26 mouse cellular contexts compared by ENCODE assay signal in the genomic region with DNA sequence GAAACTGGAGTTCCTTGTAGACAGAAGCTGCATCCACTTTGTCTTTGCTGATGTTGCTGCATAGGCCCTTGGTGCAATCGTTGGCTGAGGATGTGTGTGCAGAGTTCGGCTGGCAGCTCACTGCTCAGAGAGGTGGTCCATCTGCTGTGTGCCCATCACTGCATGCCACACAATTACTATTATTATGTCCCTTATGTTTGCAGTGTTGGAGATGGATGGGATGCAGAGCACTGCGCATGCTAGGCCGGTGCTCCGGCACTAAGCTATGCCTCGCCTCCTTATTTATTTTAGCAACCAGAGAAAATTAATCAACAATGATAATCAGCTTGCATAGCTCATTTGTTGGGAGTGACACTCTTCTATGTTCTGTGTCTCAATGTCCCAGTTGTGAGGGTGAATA.
DNase-seq lines count a peak whose midpoint lies in the region; ATAC-seq and TF ChIP-seq lines count a peak whose summit lies in the region.
"Had no signal": no experiment of that assay in that cellular context is flagged by ENCODE, and none has a peak within 500 bp of the region (broad histone marks: within the 10 kb centered on the region; RNA-seq: fewer than 3 reads in every experiment).

No protein-coding gene starts in this region.

- no peaks in the 10 kb centered on the region for H3K27me3 ChIP-seq in forebrain, postnatal 0 days (ENCODE audit: insufficient read depth, low read length)
- no peaks in the 10 kb centered on the region for H3K27me3 ChIP-seq in forebrain, embryonic 14.5 days (replicated peaks; ENCODE audit: control insufficient read depth, insufficient read depth, low read length)
- no peaks in the 10 kb centered on the region for H3K27me3 ChIP-seq in megakaryocyte, embryonic 14.5 days (replicated peaks)
- no peaks in the 10 kb centered on the region for H3K27me3 ChIP-seq in midbrain, embryonic 15.5 days (replicated peaks)
- H3K27me3 ChIP-seq: embryonic facial prominence, embryonic 13.5 days; heart, embryonic 15.5 days; limb, embryonic 13.5 days; liver, embryonic 12.5 days had no signal

- 81% methylated on average over 6 of the region's 6 CpGs for WGBS in forebrain, postnatal 0 days
- 92% methylated on average over 6 of the region's 6 CpGs for WGBS in forebrain, embryonic 14.5 days
- 85% methylated on average over 6 of the region's 6 CpGs for WGBS in midbrain, embryonic 15.5 days

- H3K36me3 ChIP-seq in forebrain, postnatal 0 days (ENCODE audit: insufficient read depth): no peaks in the 10 kb centered on the region
- H3K36me3 ChIP-seq in forebrain, embryonic 14.5 days (ENCODE audit: control insufficient read depth, insufficient read depth, low read length): no peaks in the 10 kb centered on the region
- no peaks in the 10 kb centered on the region for H3K36me3 ChIP-seq in megakaryocyte, embryonic 14.5 days (replicated peaks; ENCODE audit: low read length)
- H3K36me3 ChIP-seq in midbrain, embryonic 15.5 days (replicated peaks): no peaks in the 10 kb centered on the region
- H3K36me3 ChIP-seq: embryonic facial prominence, embryonic 13.5 days; heart, embryonic 15.5 days; limb, embryonic 13.5 days; liver, embryonic 12.5 days had no signal

- no peak overlapping the region for H3K4me2 ChIP-seq in forebrain, postnatal 0 days (ENCODE audit: low read depth)
- H3K4me2 ChIP-seq in forebrain, embryonic 14.5 days (ENCODE audit: low read length): no peak overlapping the region
- no peak overlapping the region for H3K4me2 ChIP-seq in midbrain, embryonic 15.5 days
- H3K4me2 ChIP-seq: embryonic facial prominence, embryonic 13.5 days; heart, embryonic 15.5 days; limb, embryonic 13.5 days; liver, embryonic 12.5 days had no signal

- no peak overlapping the region for H3K9ac ChIP-seq in forebrain, postnatal 0 days
- H3K9ac ChIP-seq in forebrain, embryonic 14.5 days (ENCODE audit: low read length): no peak overlapping the region
- no peak overlapping the region for H3K9ac ChIP-seq in midbrain, embryonic 15.5 days
- H3K9ac ChIP-seq: embryonic facial prominence, embryonic 13.5 days; heart, embryonic 15.5 days; limb, embryonic 13.5 days; liver, embryonic 12.5 days had no signal

- TF ChIP-seq CTCF in forebrain, postnatal 0 days (IDR thresholded peaks at IDR 0.05; ENCODE audit: low read depth): no peak

- H3K27ac ChIP-seq in forebrain, postnatal 0 days (ENCODE audit: low read depth, low read length): peak overlapping the region; percentile 54; the same call in 1 of the 2 replicates
- no peak overlapping the region for H3K27ac ChIP-seq in forebrain, embryonic 14.5 days (ENCODE audit: low read depth, low read length)
- H3K27ac ChIP-seq in midbrain, embryonic 15.5 days: peak overlapping the region; percentile 55
- H3K27ac ChIP-seq: embryonic facial prominence, embryonic 13.5 days; heart, embryonic 15.5 days; limb, embryonic 13.5 days; liver, embryonic 12.5 days had no signal

- H3K9me3 ChIP-seq in forebrain, postnatal 0 days (ENCODE audit: low read length): no peaks in the 10 kb centered on the region
- no peaks in the 10 kb centered on the region for H3K9me3 ChIP-seq in forebrain, embryonic 14.5 days (replicated peaks; ENCODE audit: control insufficient read depth, low read length)
- no peaks in the 10 kb centered on the region for H3K9me3 ChIP-seq in megakaryocyte, embryonic 14.5 days
- no peaks in the 10 kb centered on the region for H3K9me3 ChIP-seq in midbrain, embryonic 15.5 days
- H3K9me3 ChIP-seq: embryonic facial prominence, embryonic 13.5 days; heart, embryonic 15.5 days; limb, embryonic 13.5 days; liver, embryonic 12.5 days had no signal

- H3K4me3 ChIP-seq in forebrain, postnatal 0 days (ENCODE audit: low read depth, low read length): no peak overlapping the region
- H3K4me3 ChIP-seq in forebrain, embryonic 14.5 days (ENCODE audit: low read depth, low read length): no peak overlapping the region
- peak overlapping the region; percentile 30 for H3K4me3 ChIP-seq in megakaryocyte, embryonic 14.5 days (replicated peaks)
- no peak overlapping the region for H3K4me3 ChIP-seq in midbrain, embryonic 15.5 days
- H3K4me3 ChIP-seq: embryonic facial prominence, embryonic 13.5 days; erythroblast, embryonic 14.5 days; heart, embryonic 15.5 days; limb, embryonic 13.5 days; liver, embryonic 12.5 days had no signal

- H3K4me1 ChIP-seq in forebrain, postnatal 0 days (ENCODE audit: insufficient read depth): no peaks in the 10 kb centered on the region; the same call in 1 of the 2 replicates
- H3K4me1 ChIP-seq in forebrain, embryonic 14.5 days (ENCODE audit: control insufficient read depth, insufficient read depth, low read length): no peaks in the 10 kb centered on the region
- no peaks in the 10 kb centered on the region for H3K4me1 ChIP-seq in megakaryocyte, embryonic 14.5 days
- H3K4me1 ChIP-seq in midbrain, embryonic 15.5 days: peaks cover 15% of the 10 kb centered on the region; the same call in 1 of the 2 replicates
- H3K4me1 ChIP-seq: embryonic facial prominence, embryonic 13.5 days; heart, embryonic 15.5 days; limb, embryonic 13.5 days; liver, embryonic 12.5 days had no signal

- no peak for DNase-seq in forebrain, postnatal 0 days
- no peak for DNase-seq in forebrain, embryonic 14.5 days (ENCODE audit: low spot score)
- DNase-seq in cerebellum, adult 9-10 months: no peak
- DNase-seq: adrenal gland, postnatal 14 days; cerebellum, adult 2 months; cerebellum, postnatal 36 days; embryo, embryonic 11 days; gastrocnemius, postnatal 36 days; heart, postnatal 36 days; kidney, adult 2 months; kidney, postnatal 14 days; layer of hippocampus, postnatal 36 days; lung, adult 18-20 months; lung, postnatal 10 days; thymus, adult 2 months; thymus, postnatal 4 days had no signal

- ATAC-seq in forebrain, postnatal 0 days: 0 out of 2 replicates have a peak, but pooled peaks have one; percentile 21
- ATAC-seq in forebrain, embryonic 14.5 days: no peak; the same call in 1 of the 2 replicates
- no peak for ATAC-seq in megakaryocyte, adult 5-6 weeks (ENCODE audit: poor library complexity, severe bottlenecking)
- peak; percentile 28; the same call in 1 of the 2 replicates for ATAC-seq in midbrain, embryonic 15.5 days (replicated peaks)
- no peak for ATAC-seq in granulocyte monocyte progenitor cell, adult 5-6 weeks (replicated peaks; ENCODE audit: poor library complexity, severe bottlenecking)
- ATAC-seq: CD4-positive, CD25-positive, alpha-beta regulatory T cell, adult 4 months; liver, embryonic 12.5 days had no signal

Comparison
In these comparisons a context has a peak if more than half of its experiments do, and no peak if none do; other contexts are left out.
1. ATAC-seq: peak in forebrain, postnatal 0 days (single experiment) and midbrain, embryonic 15.5 days (single experiment); none in forebrain, embryonic 14.5 days (single experiment), megakaryocyte, adult 5-6 weeks (single experiment) and granulocyte monocyte progenitor cell, adult 5-6 weeks (single experiment).